Mouse (Mus musculus): ENCODE measurements around the gene Ptgds. TPM values are rescaled to one million over a fixed set of nuclear protein-coding genes. Genes with fewer than 3 reads are reported as not detected.

Ptgds gene
- total and polyA plus RNA-seq, 2 experiments from 2014 or later = 2,498 to 3,193 TPM

DNA sequence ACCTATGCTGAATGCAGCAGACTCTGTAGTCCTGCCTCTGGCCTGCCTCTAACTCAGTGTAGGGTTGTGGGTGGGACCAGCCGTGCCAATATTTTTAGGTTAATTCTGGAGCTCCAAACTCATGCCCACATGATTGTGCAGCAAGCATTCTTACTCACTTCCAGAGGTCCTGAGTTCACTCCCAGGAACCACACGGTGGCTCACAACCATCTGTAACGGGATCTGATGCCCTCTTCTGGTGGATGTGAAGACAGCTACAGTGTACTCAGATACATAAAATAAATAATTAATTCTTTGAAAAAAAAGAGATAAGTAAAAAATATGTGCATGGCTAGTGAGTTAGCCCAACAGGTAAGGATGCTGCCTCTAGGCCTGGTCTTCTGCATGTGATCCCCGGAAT is 26.6 kb upstream of the Ptgds start:
- H3K9me3 ChIP-seq (ENCODE audit: low read length) = no peaks in the 10 kb centered on the region
- no peak overlapping the region for H3K9ac ChIP-seq (replicated peaks; ENCODE audit: low read length)
- ATAC-seq (no peak), DNase-seq (ENCODE audit: low spot score) (peak; percentile 58)
- TF ChIP-seq CTCF (IDR thresholded peaks at IDR 0.05; ENCODE audit: low read depth) = peak; percentile 72
- no peak overlapping the region for H3K4me2 ChIP-seq (ENCODE audit: low read depth, low read length)
- H3K27ac ChIP-seq = no peak overlapping the region
- no peak overlapping the region for H3K4me3 ChIP-seq (ENCODE audit: low read length)
- WGBS = 41% methylated on average over 4 of the region's 4 CpGs
- H3K4me1 ChIP-seq (ENCODE audit: insufficient read depth, low read length) = peaks cover 8% of the 10 kb centered on the region
- H3K27me3 ChIP-seq (ENCODE audit: insufficient read depth, low read length) = no peaks in the 10 kb centered on the region
- no peaks in the 10 kb centered on the region for H3K36me3 ChIP-seq (ENCODE audit: insufficient read depth, low read length)

GRCm38 (mm10) chr2:25493476-25493961 is 23.7 kb upstream of the Ptgds start, which contains the start of gene Lcn12:
Gene Lcn12, minus strand, starts transcription at chr2:25493911.
- no peaks in the 10 kb centered on the region for H3K36me3 ChIP-seq (ENCODE audit: insufficient read depth, low read length)
- H3K4me1 ChIP-seq (ENCODE audit: insufficient read depth, low read length) = no peaks in the 10 kb centered on the region
- H3K27ac ChIP-seq = no peak within 1 kb of the TSS
- H3K9ac ChIP-seq (replicated peaks; ENCODE audit: low read length) = no peak within 1 kb of the TSS
- H3K4me2 ChIP-seq (ENCODE audit: low read depth, low read length) = no peak within 1 kb of the TSS
- 89% methylated on average over 5 of the region's 5 CpGs for WGBS
- TF ChIP-seq CTCF (IDR thresholded peaks at IDR 0.05; ENCODE audit: low read depth) = no peak
- no peak for DNase-seq (ENCODE audit: low spot score)
- no peaks in the 10 kb centered on the region for H3K9me3 ChIP-seq (ENCODE audit: low read length)
- H3K4me3 ChIP-seq (ENCODE audit: low read length) = no peak within 1 kb of the TSS
- ATAC-seq = no peak
- no peaks in the 10 kb centered on the region for H3K27me3 ChIP-seq (ENCODE audit: insufficient read depth, low read length)

- H3K4me2 ChIP-seq (ENCODE audit: low read depth, low read length) = no peak overlapping the region
- no peak for ATAC-seq
- 84% methylated on average over 5 of the region's 5 CpGs for WGBS
- H3K9ac ChIP-seq (replicated peaks; ENCODE audit: low read length) = no peak overlapping the region
- H3K27me3 ChIP-seq (ENCODE audit: insufficient read depth, low read length) = no peaks in the 10 kb centered on the region
- H3K4me1 ChIP-seq (ENCODE audit: insufficient read depth, low read length) = no peaks in the 10 kb centered on the region
- H3K27ac ChIP-seq = no peak overlapping the region
- no peaks in the 10 kb centered on the region for H3K9me3 ChIP-seq (ENCODE audit: low read length)
- H3K36me3 ChIP-seq (ENCODE audit: insufficient read depth, low read length) = no peaks in the 10 kb centered on the region
- no peak for DNase-seq (ENCODE audit: low spot score)
- no peak overlapping the region for H3K4me3 ChIP-seq (ENCODE audit: low read length)
- no peak for TF ChIP-seq CTCF (IDR thresholded peaks at IDR 0.05; ENCODE audit: low read depth)
Measured at GRCm38 (mm10) chr2:25492988-25493387, 23.1 kb upstream of the Ptgds start.

DNA sequence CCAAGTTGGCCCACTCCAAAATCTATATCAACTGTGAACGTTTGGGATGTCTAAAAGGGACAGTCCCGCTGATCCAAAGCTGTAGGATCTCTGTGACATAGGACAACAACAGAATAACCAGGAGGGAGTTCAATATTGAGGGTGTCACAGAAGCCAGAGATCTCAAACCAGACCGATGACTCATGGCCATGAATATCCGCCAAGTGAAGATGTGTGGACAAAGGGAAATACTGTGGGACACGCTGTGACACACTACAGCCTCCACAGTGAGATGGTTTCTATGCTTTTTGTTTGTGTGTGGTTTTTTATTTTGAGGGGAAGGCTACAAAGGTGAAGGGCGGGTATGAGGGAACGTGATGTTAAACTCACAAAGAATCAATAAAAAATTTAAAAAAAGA is 18.8 kb upstream of the Ptgds start:
- Histone ChIP-seq H3K9ac (replicated peaks; ENCODE audit: low read length) (no peak overlapping the region), H3K27ac (no peak overlapping the region), H3K4me2 (ENCODE audit: low read depth, low read length) (no peak overlapping the region), H3K4me1 (ENCODE audit: insufficient read depth, low read length) (no peaks in the 10 kb centered on the region), H3K4me3 (ENCODE audit: low read length) (no peak overlapping the region), H3K36me3 (ENCODE audit: insufficient read depth, low read length) (no peaks in the 10 kb centered on the region), H3K9me3 (ENCODE audit: low read length) (no peaks in the 10 kb centered on the region), H3K27me3 (ENCODE audit: insufficient read depth, low read length) (no peaks in the 10 kb centered on the region)
- ATAC-seq (no peak), DNase-seq (ENCODE audit: low spot score) (no peak)
- WGBS = 80% methylated on average over 7 of the region's 7 CpGs
- no peak for TF ChIP-seq CTCF (IDR thresholded peaks at IDR 0.05; ENCODE audit: low read depth)

GRCm38 (mm10) chr2:25487965-25488670 is 18.3 kb upstream of the Ptgds start:
- TF ChIP-seq CTCF (IDR thresholded peaks at IDR 0.05; ENCODE audit: low read depth) = no peak
- no peak overlapping the region for H3K9ac ChIP-seq (replicated peaks; ENCODE audit: low read length)
- H3K4me1 ChIP-seq (ENCODE audit: insufficient read depth, low read length) = no peaks in the 10 kb centered on the region
- H3K4me3 ChIP-seq (ENCODE audit: low read length) = no peak overlapping the region
- no peak for ATAC-seq
- 74% methylated on average over 6 of the region's 6 CpGs for WGBS
- no peaks in the 10 kb centered on the region for H3K9me3 ChIP-seq (ENCODE audit: low read length)
- H3K4me2 ChIP-seq (ENCODE audit: low read depth, low read length) = no peak overlapping the region
- H3K27me3 ChIP-seq (ENCODE audit: insufficient read depth, low read length) = no peaks in the 10 kb centered on the region
- H3K27ac ChIP-seq = no peak overlapping the region
- H3K36me3 ChIP-seq (ENCODE audit: insufficient read depth, low read length) = no peaks in the 10 kb centered on the region
- DNase-seq (ENCODE audit: low spot score) = no peak

DNA sequence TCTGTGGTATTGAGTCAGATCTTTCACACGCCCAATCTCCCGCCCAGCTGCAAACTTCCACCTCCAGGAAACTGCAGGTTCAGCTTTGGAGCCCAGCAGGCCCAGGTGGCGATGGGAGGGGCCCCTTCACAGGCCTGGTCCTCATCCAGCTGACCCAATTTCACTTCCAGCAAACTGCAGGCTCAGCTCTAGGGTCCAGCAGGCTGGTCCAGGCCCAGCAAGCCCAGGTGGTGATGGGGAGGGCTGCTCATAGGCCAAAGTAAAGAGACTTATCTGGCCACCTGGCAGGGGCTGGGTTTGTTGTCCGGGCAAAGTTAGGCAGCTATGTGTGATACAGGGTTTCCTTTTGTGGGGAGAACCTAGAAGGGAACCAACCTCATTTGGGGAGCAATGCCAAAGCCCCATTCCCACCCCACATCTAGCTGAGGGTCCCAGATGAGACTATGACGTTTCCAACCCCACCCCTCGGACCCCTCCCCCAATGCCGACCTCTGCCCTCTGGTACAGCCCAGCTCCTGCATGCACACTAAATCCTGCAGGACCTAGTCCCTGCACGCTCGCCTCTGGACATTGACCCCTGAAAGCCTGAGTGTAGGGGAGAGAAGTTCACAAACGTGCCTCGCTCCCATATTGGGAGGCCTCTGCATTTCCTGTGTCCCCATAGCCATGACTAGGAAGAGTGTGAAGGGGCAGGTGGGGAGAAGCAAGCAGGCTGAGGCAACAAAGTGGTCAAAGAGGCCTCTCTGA is 15.2 kb upstream of the Ptgds start:
- ATAC-seq (no peak), DNase-seq (ENCODE audit: low spot score) (peak; percentile 20)
- Histone ChIP-seq H3K9ac (replicated peaks; ENCODE audit: low read length) (no peak overlapping the region), H3K4me3 (ENCODE audit: low read length) (no peak overlapping the region), H3K27ac (no peak overlapping the region), H3K36me3 (ENCODE audit: insufficient read depth, low read length) (no peaks in the 10 kb centered on the region), H3K4me1 (ENCODE audit: insufficient read depth, low read length) (no peaks in the 10 kb centered on the region), H3K27me3 (ENCODE audit: insufficient read depth, low read length) (no peaks in the 10 kb centered on the region), H3K9me3 (ENCODE audit: low read length) (no peaks in the 10 kb centered on the region), H3K4me2 (ENCODE audit: low read depth, low read length) (no peak overlapping the region)
- WGBS = 65% methylated on average over 11 of the region's 11 CpGs
- TF ChIP-seq CTCF (IDR thresholded peaks at IDR 0.05; ENCODE audit: low read depth) = no peak

- no peak overlapping the region for H3K4me2 ChIP-seq (ENCODE audit: low read depth, low read length)
- H3K9me3 ChIP-seq (ENCODE audit: low read length) = no peaks in the 10 kb centered on the region
- no peak for ATAC-seq
- H3K4me3 ChIP-seq (ENCODE audit: low read length) = no peak overlapping the region
- no peaks in the 10 kb centered on the region for H3K4me1 ChIP-seq (ENCODE audit: insufficient read depth, low read length)
- DNase-seq (ENCODE audit: low spot score) = peak; percentile 35
- no peak overlapping the region for H3K27ac ChIP-seq
- peak; percentile 43 for TF ChIP-seq CTCF (IDR thresholded peaks at IDR 0.05; ENCODE audit: low read depth)
- H3K9ac ChIP-seq (replicated peaks; ENCODE audit: low read length) = no peak overlapping the region
- H3K27me3 ChIP-seq (ENCODE audit: insufficient read depth, low read length) = no peaks in the 10 kb centered on the region
- 21% methylated on average over 7 of the region's 7 CpGs for WGBS
- no peaks in the 10 kb centered on the region for H3K36me3 ChIP-seq (ENCODE audit: insufficient read depth, low read length)
Measured at GRCm38 (mm10) chr2:25482969-25483368, 13.1 kb upstream of the Ptgds start.
